Mouse (Mus musculus) adrenal gland, postnatal 25 days (tissue): ENCODE results near the gene Runx1. TPM values are rescaled to one million over a fixed set of nuclear protein-coding genes. Genes with fewer than 3 reads are reported as not detected.

Experiments used
- DNase-seq: peaks from one replicate; pipeline ENCODE4 v3.0.0; 2021; ENCODE audit warnings: mixed read lengths
- long read RNA-seq: library from polyadenylated mRNA; stranded (forward); transcript quantifications from one replicate; pipeline ENCODE4 v2.0.0, GENCODE M21; 2021
- total RNA-seq: library from RNA; stranded (reverse); gene quantifications from 2 replicates; pipeline ENCODE4 v1.2.3, GENCODE M21; 2021

Runx1 gene
- 3.7 and 5.6 TPM in 2 replicates for total RNA-seq
- long read RNA-seq, result 0 reads

- DNase-seq, result no peak
Observed at GRCm38 (mm10) chr16:92825908-92826650, at the start of gene Runx1. Runx1 (minus strand) TSS chr16:92826149.

- DNase-seq, result no peak
Observed at GRCm38 (mm10) chr16:92874015-92874414, 48.1 kb upstream of the Runx1 start.

GRCm38 (mm10) chr16:92871728-92872127 is 45.8 kb upstream of the Runx1 start:
- DNase-seq, result no peak

- no peak for DNase-seq
Observed at GRCm38 (mm10) chr16:92868550-92868949, 42.6 kb upstream of the Runx1 start.

GRCm38 (mm10) chr16:92867261-92867935 is 41.4 kb upstream of the Runx1 start:
- no peak for DNase-seq

- no peak for DNase-seq
Observed at GRCm38 (mm10) chr16:92865314-92865713, 39.4 kb upstream of the Runx1 start.

GRCm38 (mm10) chr16:92864191-92864590 is 38.2 kb upstream of the Runx1 start:
- no peak for DNase-seq

GRCm38 (mm10) chr16:92863179-92863578 is 37.2 kb upstream of the Runx1 start:
- no peak for DNase-seq

- DNase-seq, result no peak
Observed at GRCm38 (mm10) chr16:92862430-92862829, 36.5 kb upstream of the Runx1 start.

- no peak for DNase-seq
Observed at GRCm38 (mm10) chr16:92861571-92861970, 35.6 kb upstream of the Runx1 start.

GRCm38 (mm10) chr16:92860649-92861048 is 34.7 kb upstream of the Runx1 start:
- no peak for DNase-seq

- DNase-seq, result no peak
Observed at GRCm38 (mm10) chr16:92856779-92857178, 30.8 kb upstream of the Runx1 start.

- DNase-seq, result no peak
Observed at GRCm38 (mm10) chr16:92852276-92852675, 26.3 kb upstream of the Runx1 start.

GRCm38 (mm10) chr16:92850416-92850815 is 24.5 kb upstream of the Runx1 start:
- no peak for DNase-seq

- DNase-seq, result peak; percentile 22
Observed at GRCm38 (mm10) chr16:92847762-92848300, 21.9 kb upstream of the Runx1 start.

GRCm38 (mm10) chr16:92845244-92846225 is 19.6 kb upstream of the Runx1 start:
- no peak for DNase-seq

- DNase-seq, result no peak
Observed at GRCm38 (mm10) chr16:92838709-92839108, 12.8 kb upstream of the Runx1 start.

- no peak for DNase-seq
Observed at GRCm38 (mm10) chr16:92831341-92831740, 5.4 kb upstream of the Runx1 start.

- no peak for DNase-seq
Observed at GRCm38 (mm10) chr16:92830479-92830878, 4.5 kb upstream of the Runx1 start.

GRCm38 (mm10) chr16:92828308-92828862 is 2.4 kb upstream of the Runx1 start:
- no peak for DNase-seq

- DNase-seq, result peak; percentile 44
Observed at GRCm38 (mm10) chr16:92827663-92828307, 1.8 kb upstream of the Runx1 start.
